Mouse (Mus musculus) layer of hippocampus, adult 8-10 months (tissue): ENCODE data around the gene A730015C16Rik. TPM values are rescaled to one million over a fixed set of nuclear protein-coding genes. Genes with fewer than 3 reads are reported as not detected.

Experiments
- DNase-seq, 2 experiments: peaks; one replicate each; pipeline ENCODE4 v3.0.0; 2022; ENCODE audit warnings: low spot score in 2 of 2
- total RNA-seq, 4 experiments: library from RNA; stranded (reverse); gene quantifications; 2 replicates each; pipeline ENCODE4 v1.2.4; 2022

A730015C16Rik gene
- total RNA-seq, result under 1 TPM in 1 of 4 experiments, not detected in 3; 0.65 TPM

DNA sequence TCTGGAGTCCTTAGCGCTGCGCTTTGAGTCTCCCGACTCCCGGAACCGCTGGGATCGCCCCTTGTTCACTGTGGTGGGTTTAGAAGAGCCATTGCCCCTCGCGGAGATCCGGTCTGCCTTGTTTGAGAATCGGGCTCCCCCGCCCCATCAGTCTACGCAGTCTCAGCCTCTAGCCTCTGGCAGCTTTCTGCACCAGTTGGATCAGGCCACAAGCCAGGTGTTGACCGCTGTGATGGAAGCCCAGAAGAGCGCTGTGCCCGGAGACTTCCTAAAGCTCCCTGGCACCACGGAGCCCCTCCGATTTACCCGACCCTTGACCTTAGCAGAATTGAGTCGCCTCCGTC, at the start of gene A730015C16Rik:
Gene A730015C16Rik, minus strand, starts transcription at position 115 of the 344 bp plus-strand sequence.
- peak; percentile 15 to 22 for DNase-seq

DNA sequence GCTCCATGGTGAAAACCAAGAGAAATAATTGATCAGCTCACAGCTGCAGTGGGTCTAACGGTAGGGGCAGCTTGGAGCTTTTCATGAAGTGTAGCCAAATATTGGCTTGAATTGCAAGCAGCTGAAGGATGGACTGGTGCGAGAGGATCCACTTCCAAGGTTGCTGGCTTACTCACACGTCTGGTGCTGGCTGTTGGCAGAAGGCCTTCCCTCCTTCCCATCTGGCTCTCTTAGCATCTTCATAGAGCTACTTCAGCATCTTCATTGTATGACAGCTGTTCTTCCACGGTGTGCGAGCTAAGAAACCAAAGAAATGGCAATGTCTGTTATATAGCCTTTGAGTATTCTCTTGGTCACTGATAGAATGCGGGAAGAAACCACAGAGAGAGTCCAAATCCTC, 42.5 kb upstream of the A730015C16Rik start:
- DNase-seq, result peak; percentile 38 to 48

DNA sequence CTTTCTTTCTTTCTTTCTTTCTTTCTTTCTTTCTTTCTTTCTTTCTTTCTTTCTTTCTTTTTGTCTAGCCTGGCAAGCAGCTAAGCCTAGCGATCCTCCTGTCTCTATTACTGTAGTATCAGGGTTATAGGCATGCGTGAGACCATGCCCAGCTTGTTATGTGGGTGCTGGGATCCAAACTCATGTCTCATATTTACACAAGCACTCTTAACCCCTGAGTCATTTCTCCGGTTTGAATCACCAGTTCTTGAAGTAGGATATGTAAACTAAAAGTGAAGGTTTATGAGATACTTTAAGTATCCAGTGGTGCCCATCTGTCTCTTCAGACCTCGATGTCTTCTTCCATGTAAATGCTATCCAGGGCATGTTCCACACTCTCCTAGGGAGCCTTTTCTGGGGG, 39.0 kb upstream of the A730015C16Rik start:
- no peak for DNase-seq

GRCm38 (mm10) chr4:108883815-108884214, 35.4 kb upstream of the A730015C16Rik start:
- no peak for DNase-seq

GRCm38 (mm10) chr4:108878963-108879822, 30.8 kb upstream of the A730015C16Rik start, which contains the start of gene Rab3b:
Gene Rab3b, plus strand, starts transcription at chr4:108879063.
- peak; percentile 12 to 40 for DNase-seq

DNA sequence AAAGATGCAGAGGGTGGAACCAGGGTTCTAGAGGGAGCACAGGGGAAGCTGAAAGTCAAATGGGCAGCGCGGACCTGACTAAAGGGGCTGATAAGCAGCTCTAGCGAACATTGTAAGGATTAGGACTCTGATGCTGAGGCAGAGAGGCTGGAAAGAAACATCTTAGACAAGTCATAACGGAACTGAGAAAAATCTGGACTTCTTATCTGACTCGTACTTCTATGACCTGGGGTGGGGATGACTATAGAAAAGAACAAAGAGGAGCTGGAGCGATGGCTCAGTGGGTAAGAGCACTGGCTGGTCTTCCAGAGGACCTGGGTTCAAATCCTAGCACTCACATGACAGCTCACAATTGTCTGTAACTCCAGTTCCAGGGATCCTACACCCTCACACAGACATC, 29.5 kb upstream of the A730015C16Rik start:
- DNase-seq, result no peak

DNA sequence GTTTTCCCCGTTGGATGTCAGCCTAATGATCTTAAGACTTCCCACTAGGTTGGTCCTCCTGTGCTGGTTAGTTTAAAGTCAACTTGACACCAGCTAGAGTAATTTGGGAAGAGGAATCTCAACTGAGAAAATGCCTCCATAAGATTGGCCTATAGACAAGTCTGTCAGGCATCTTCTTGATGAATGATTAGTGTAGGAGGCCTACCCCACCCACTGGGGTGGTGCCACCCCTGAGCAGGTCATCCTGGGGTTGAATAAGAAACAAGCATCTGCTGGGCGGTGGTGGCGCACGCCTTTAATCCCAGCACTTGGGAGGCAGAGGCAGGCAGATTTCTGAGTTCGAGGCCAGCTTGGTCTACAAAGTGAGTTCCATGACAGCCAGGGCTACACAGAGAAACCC, 25.3 kb upstream of the A730015C16Rik start:
- DNase-seq, result no peak

GRCm38 (mm10) chr4:108869730-108870374, 21.4 kb upstream of the A730015C16Rik start:
- DNase-seq, result peak; percentile 79 to 92

DNA sequence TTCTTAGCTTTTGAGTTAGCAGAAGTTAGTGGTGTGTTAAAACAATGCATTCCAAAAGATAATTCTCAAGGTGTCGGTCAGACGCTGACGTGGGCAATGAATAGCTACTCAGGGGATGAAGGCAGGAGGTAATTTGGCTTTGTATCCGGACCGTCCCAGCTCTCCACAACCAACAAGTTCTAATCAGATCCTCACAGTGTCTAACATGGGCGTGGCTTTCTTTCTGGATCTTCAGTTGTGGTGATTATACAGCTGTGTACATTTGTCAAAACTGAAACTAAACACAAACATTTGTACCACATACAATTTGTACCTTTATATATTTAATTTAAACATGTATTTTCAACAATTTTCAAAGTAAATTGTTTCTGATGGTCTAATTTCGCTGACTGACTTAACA, 18.4 kb upstream of the A730015C16Rik start:
- DNase-seq, result no peak

GRCm38 (mm10) chr4:108847715-108848504, 509 bp downstream of the A730015C16Rik start, which contains the start of gene Kti12:
Gene Kti12, plus strand, starts transcription at chr4:108847785.
- peak; percentile 80 to 85 for DNase-seq

DNA sequence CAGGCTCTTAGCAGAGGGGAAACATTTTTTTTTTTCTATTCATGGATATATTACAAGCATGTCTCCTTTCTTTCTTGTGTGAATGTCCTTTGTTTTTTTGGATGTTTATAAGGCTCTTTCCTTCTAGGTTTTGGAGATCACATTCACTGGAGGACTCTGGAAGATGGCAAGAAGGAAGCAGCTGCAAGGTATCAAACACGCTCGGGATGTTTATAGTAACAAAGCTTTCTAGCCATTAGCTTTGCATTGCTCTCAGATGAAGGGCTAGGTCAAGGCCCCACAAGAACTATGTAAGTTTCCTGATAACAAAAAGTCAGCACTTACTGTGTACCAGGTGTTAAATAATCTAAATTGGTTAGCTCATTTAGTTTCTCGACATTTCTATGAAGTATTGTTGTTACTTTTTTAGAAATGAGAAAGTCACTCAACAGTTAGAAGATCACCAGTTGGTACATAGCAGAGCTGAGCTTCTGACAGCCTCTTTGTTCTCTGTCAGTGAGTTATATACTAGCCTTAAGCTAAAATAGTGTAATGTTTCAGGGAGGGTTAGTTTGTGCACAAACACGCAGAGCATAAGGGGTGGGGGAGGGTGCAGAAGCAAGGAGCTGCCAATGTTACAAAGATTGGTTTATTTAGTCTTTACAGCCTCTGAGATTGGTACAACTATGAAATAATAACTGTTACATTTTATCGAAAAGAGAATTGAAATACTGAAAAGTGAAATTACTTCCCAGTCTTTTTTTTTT, 2.4 kb downstream of the A730015C16Rik start:
- DNase-seq, result no peak

DNA sequence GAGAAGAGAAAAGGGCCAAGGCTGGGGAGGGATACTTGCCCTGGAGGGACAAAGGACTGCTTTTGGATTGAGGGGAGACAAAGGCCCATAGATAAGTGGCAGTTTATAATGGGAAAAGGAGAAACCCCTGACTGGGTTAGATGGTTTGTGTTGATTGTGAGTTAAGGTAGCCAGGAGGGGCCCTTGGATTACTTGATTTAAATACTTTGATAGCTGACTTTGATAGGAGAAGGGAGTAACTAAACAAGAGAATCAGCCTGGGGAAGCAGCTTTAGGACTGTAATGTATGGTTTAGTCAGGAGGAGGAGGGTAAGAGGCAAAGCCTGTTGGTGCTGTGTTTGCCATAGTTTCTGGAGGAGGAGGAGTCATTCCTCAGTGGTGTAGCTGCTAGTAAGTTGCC, 5.1 kb downstream of the A730015C16Rik start:
- no peak for DNase-seq

GRCm38 (mm10) chr4:108841920-108842578, 6.4 kb downstream of the A730015C16Rik start:
- DNase-seq, result no peak

- DNase-seq, result peak; percentile 19 to 38
Measured at GRCm38 (mm10) chr4:108838031-108838430, 10.4 kb downstream of the A730015C16Rik start.

- no peak for DNase-seq
Measured at GRCm38 (mm10) chr4:108835496-108835895, 12.9 kb downstream of the A730015C16Rik start.

- no peak for DNase-seq
Measured at GRCm38 (mm10) chr4:108834971-108835311, 13.5 kb downstream of the A730015C16Rik start.

DNA sequence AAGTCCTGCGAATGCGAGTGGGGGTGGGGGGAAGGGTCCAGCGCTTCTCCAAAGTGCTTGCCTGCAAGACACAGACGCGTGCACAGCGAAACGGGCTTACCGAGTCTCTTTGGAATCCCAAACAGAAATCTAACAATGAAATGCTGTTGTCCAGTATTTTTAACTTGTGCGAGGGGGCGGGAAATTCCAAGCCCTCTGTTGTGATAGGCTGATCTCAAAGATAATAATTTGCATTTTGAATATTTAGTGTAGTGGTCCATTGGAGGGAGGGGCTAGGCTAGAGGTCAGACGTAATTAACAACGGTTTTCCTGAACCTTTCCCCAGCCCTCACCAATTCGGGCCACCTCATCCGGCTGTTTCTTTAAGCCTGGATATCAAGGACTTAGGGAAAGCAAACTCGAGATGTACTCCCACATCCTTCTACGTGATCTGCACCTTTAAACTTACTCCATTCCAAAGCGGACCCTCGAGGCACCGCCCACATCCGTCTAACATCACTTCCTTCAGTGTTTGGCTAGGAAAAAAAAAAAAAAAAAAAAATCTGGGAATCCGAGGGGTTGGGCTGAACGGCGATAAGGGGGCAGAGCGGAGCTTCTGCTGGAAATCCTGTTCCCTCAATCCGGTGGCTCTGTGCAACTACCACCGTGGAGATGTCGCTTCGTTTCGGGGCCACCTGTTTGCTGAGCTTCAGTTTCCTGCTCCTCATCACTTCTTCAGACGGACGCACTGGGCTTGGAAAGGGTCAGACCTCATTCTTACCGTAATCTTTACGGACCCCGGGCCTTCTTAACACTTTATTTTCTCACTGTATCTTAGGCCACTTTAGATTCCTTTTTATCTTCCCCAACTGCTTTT, 14.1 kb downstream of the A730015C16Rik start, which contains the start of gene Txndc12:
Gene Txndc12, plus strand, starts transcription at position 487 of the 856 bp plus-strand sequence.
- peak; percentile 79 to 81 for DNase-seq

GRCm38 (mm10) chr4:108833828-108834114, 14.6 kb downstream of the A730015C16Rik start:
- DNase-seq, result no peak

DNA sequence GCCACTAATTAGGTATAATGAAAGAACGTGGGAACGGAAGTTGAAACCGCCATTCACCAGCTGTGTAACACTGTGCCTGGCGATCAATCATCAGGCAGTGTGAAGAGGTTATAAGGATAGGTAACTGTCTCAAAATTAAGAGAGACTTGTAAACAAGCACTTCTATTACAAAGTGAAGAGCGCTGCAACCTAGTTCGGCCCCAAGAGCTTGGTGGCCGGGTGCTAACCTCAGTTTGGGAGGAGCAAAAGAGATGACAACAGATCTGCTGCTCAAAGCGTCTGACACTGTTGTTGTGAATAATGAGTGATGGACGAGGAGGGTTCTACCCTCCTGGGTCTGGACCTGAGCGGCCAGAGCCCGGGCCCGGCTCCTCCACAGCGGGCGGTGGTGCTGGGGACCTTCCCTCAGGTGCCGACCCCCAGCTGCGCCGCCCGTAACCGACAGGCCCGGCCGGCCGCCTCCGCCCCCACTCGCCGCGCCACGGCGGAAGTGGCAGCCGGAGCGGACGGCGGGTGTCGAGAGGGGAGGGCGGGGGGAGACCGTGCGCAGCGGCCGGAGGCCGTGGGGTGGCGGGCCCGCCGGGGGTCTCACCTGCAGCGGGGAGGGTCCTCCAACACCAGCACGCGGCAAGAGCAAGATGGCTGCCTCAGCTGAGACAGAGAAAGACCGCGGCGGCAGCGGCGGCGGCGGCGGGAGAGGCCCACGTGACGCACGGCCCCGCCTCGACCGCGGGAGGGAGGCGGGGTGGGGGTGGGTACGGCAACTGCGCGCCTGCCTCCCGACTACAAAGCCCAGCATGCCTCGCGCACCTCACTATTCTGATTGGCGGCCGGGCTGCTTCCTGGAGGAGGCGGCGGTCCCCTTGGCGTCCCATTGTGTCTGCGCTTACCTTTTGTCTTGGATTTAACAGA, 15.2 kb downstream of the A730015C16Rik start, which contains the start of gene Btf3l4:
Gene Btf3l4, minus strand, starts transcription at position 699 of the 912 bp plus-strand sequence.
- peak; percentile 86 to 88 for DNase-seq
